8 mouse cellular contexts compared by ENCODE assay signal in genomic region chr8:111643264-111644141, GRCm38 (mm10). TPM values are rescaled to one million over a fixed set of nuclear protein-coding genes. Genes with fewer than 3 reads are reported as not detected.
DNase-seq lines count a peak whose midpoint lies in the region; ATAC-seq lines count a peak whose summit lies in the region.

Gene Zfp1, plus strand, starts transcription at chr8:111643401.

- peak within 1 kb of the TSS; percentile 78 for H3K4me2 ChIP-seq in intestine, embryonic 14.5 days (ENCODE audit: low read length)

- peaks cover 5% of the 10 kb centered on the region; the same call in 1 of the 2 replicates for H3K4me1 ChIP-seq in intestine, embryonic 14.5 days (replicated peaks; ENCODE audit: control insufficient read depth, insufficient read depth, low read length)

- under 1% methylated on average over 75 of the region's 75 CpGs for WGBS in intestine, embryonic 14.5 days

- peak within 1 kb of the TSS; percentile 85 for H3K9ac ChIP-seq in intestine, embryonic 14.5 days (ENCODE audit: low read length)

- H3K9me3 ChIP-seq in intestine, embryonic 14.5 days (ENCODE audit: control insufficient read depth, low read length): no peaks in the 10 kb centered on the region

- no peaks in the 10 kb centered on the region for H3K36me3 ChIP-seq in intestine, embryonic 14.5 days (ENCODE audit: control insufficient read depth, insufficient read depth, low read length)

- no peaks in the 10 kb centered on the region for H3K27me3 ChIP-seq in intestine, embryonic 14.5 days (replicated peaks; ENCODE audit: control insufficient read depth, insufficient read depth, low read length)

- H3K4me3 ChIP-seq in intestine, embryonic 14.5 days (ENCODE audit: low read depth, low read length): peak within 1 kb of the TSS; percentile 70

- intact Hi-C loops in left cerebral cortex, postnatal 14 days (cut with DNase I): loop anchor here (5.0 kb wide), 1 partner anchor 106 kb away; the partner anchor contains the start of gene Znrf1

- H3K27ac ChIP-seq in intestine, embryonic 14.5 days (ENCODE audit: low read depth): peak within 1 kb of the TSS; percentile 95

- ATAC-seq in intestine, embryonic 14.5 days (replicated peaks; ENCODE audit: low FRiP score, low TSS enrichment, low read depth): peak; percentile 97

- DNase-seq in adrenal gland, adult (ENCODE audit: inconsistent age in 2 of 2, low spot score in 1 of 2): peak; percentile 94 to 97
- DNase-seq in embryo, embryonic 10.5 days (ENCODE audit: low spot score): peak; percentile 97
- DNase-seq in gastrocnemius, postnatal 25 days: peak; percentile 89
- DNase-seq in intestine, embryonic 14.5 days (ENCODE audit: low spot score): peak; percentile 95
- DNase-seq in left cerebral cortex, postnatal 14 days (ENCODE audit: low spot score in 2 of 2): peak; percentile 95 to 97
- peak; percentile 95 for DNase-seq in mesoderm, embryonic 11.5 days (ENCODE audit: low read depth, low spot score)
- DNase-seq in right cerebral cortex, postnatal 36 days (ENCODE audit: low spot score in 2 of 2): peak; percentile 90 to 93
- peak; percentile 94 for DNase-seq in yolk sac, embryonic 10.5 days (ENCODE audit: low spot score)

RNA-seq across cellular contexts. Expression of gene Zfp1, which starts in this region (rescaled TPM):
- total RNA-seq in gastrocnemius, postnatal 25 days (2021): 1 to 10 TPM; 5.3 to 6.8 TPM
- polyA plus RNA-seq in intestine, embryonic 14.5 days (2014; fragmentation: Nextera tagmentation; extraction: Ambion mirVana): 20.5 and 24.2 TPM in 2 replicates
- total RNA-seq in left cerebral cortex, postnatal 14 days (2021): 10 to 100 TPM; 19.9 to 20.3 TPM

Comparison
In these comparisons a context has a peak if more than half of its experiments do, and no peak if none do; other contexts are left out.
1. Peak in every context shown above with its lines: DNase-seq, ATAC-seq, H3K4me3 ChIP-seq and H3K27ac ChIP-seq.